Mouse (Mus musculus) C2C12 (cell line): ENCODE measurements around the gene Tgfa.

Source experiments
- CEBPB ChIP-seq: IDR thresholded peaks from one replicate; pipeline ENCODE4 v1.6.1; 2011; ENCODE audit warnings: low read depth, mild to moderate bottlenecking, control low read depth, moderate library complexity
- CTCF ChIP-seq: IDR thresholded peaks from one replicate; pipeline ENCODE4 v1.5.1; 2011; ENCODE audit not compliant: control insufficient read depth, insufficient read depth, insufficient read length
- FOSL1 ChIP-seq: IDR thresholded peaks from one replicate; pipeline ENCODE4 v1.8.0; 2011; ENCODE audit warnings: mild to moderate bottlenecking, low read length; ENCODE audit not compliant: poor library complexity, insufficient read depth, severe bottlenecking
- MAX ChIP-seq: IDR thresholded peaks from one replicate; pipeline ENCODE4 v1.6.1; 2011; ENCODE audit warnings: mild to moderate bottlenecking, control low read depth
- MYOG ChIP-seq: IDR thresholded peaks from one replicate; pipeline ENCODE4 v1.6.1; 2011; ENCODE audit not compliant: control insufficient read depth, insufficient read length; ENCODE audit errors: extremely low read depth
- USF1 ChIP-seq: IDR thresholded peaks from one replicate; pipeline ENCODE4 v1.6.1; 2011; ENCODE audit warnings: low read depth, mild to moderate bottlenecking, control low read depth, moderate library complexity

DNA sequence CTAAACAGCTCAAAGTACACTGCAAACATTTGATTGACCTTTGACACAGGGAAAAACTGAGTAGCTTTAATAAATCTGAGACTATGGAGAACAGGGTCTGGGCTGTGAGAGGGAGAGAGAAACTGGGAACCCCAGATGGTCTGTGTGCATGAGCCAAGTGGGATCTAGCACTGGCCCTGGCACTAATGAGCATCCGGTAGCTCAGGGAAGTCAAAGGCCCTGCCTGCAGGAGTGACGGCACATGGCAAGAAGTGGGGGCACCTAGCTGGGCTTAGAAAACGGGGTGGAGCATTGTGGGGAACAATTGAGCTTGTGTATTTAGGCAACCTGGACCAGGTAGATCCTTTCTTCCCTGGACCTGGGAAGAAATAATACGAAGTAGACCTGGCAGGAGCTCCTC lies 25.1 kb downstream of the Tgfa start:
- TF ChIP-seq CTCF (no peak), MAX (no peak), CEBPB (no peak), MYOG (no peak), FOSL1 (no peak), USF1 (no peak)
